ENCODE assay signal across 36 mouse cellular contexts in the genomic region with DNA sequence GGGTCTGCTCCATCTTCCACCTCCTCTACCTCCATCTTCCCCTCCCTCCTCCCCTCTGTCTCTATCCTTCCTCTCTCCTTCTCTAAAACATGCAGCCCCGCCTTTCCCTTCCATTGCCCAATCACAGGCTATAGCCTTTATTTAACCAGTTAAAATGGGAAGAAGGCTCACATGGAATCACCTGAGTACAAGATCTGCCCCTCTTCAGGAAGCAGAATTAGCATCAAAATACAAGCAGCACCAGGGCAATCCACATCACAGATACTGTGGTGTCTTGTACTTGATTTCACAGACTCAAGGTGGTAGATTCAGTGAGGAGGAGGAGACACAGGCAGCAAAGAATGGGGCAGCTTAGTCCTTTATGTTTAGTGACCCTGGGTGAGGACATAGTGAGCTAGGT. TPM values are rescaled to one million over a fixed set of nuclear protein-coding genes. Genes with fewer than 3 reads are reported as not detected.
"Had no signal": no experiment of that assay in that cellular context is flagged by ENCODE, and none has a peak within 500 bp of the region (broad histone marks: within the 10 kb centered on the region; RNA-seq: fewer than 3 reads in every experiment).

No protein-coding gene starts in this region.

- H3K36me3 ChIP-seq: heart, embryonic 13.5 days; heart, embryonic 15.5 days; hindbrain, embryonic 13.5 days; hindbrain, embryonic 15.5 days; limb, embryonic 13.5 days; limb, embryonic 15.5 days; liver, embryonic 12.5 days had no signal

- DNase-seq: gastrocnemius, adult 2 months; gastrocnemius, postnatal 10 days; gastrocnemius, postnatal 36 days; heart, adult 11 months; heart, adult 2 months; heart, postnatal 14 days; heart, postnatal 36 days; kidney, adult 11 months; kidney, adult 8-10 months; kidney, postnatal 10 days; kidney, postnatal 25 days; kidney, postnatal 4 days; left cerebral cortex, postnatal 4 days had no signal

- H3K4me3 ChIP-seq: gastrocnemius, adult 2 months; heart, adult 2 months; heart, embryonic 13.5 days; heart, embryonic 15.5 days; hindbrain, embryonic 13.5 days; hindbrain, embryonic 15.5 days; layer of hippocampus, adult 2 months; left cerebral cortex, adult 2 months; limb, embryonic 13.5 days; limb, embryonic 15.5 days; liver, embryonic 12.5 days had no signal

- H3K27me3 ChIP-seq: heart, embryonic 13.5 days; heart, embryonic 15.5 days; hindbrain, embryonic 13.5 days; hindbrain, embryonic 15.5 days; limb, embryonic 13.5 days; limb, embryonic 15.5 days; liver, embryonic 12.5 days had no signal

- H3K4me1 ChIP-seq: heart, embryonic 13.5 days; heart, embryonic 15.5 days; hindbrain, embryonic 13.5 days; hindbrain, embryonic 15.5 days; limb, embryonic 13.5 days; limb, embryonic 15.5 days; liver, embryonic 12.5 days had no signal

- ATAC-seq: hindbrain, postnatal 0 days; intestine, embryonic 16.5 days; liver, embryonic 12.5 days had no signal

- H3K9me3 ChIP-seq: heart, embryonic 13.5 days; heart, embryonic 15.5 days; hindbrain, embryonic 13.5 days; hindbrain, embryonic 15.5 days; limb, embryonic 13.5 days; limb, embryonic 15.5 days; liver, embryonic 12.5 days had no signal

RNA-seq across cellular contexts. Expression of a gene that starts 34.2 kb away (rescaled TPM):
- total RNA-seq: heart, adult 2 months; heart, postnatal 14 days; heart, postnatal 36 days; hematopoietic stem cell, adult 5-6 weeks; hindbrain, postnatal 0 days; layer of hippocampus, adult 2 months; layer of hippocampus, postnatal 10 days; layer of hippocampus, postnatal 25 days; left cerebral cortex, adult 2 months; left cerebral cortex, postnatal 14 days; left cerebral cortex, postnatal 4 days had no signal
- polyA plus RNA-seq: gonadal fat pad, adult 2 months; heart, adult 2 months; heart, embryonic 11.5 days; heart, postnatal 0 days; hindbrain, embryonic 11.5 days; hindbrain, embryonic 13.5 days; hindbrain, postnatal 0 days; intestine, embryonic 14.5 days; intestine, embryonic 16.5 days; kidney, embryonic 14.5 days; liver, adult 2 months; liver, embryonic 12.5 days; liver, embryonic 14.5 days had no signal

RNA-seq across cellular contexts. Expression of a gene that starts 42.8 kb away (rescaled TPM):
- total RNA-seq: heart, adult 2 months; heart, postnatal 14 days; heart, postnatal 36 days; hematopoietic stem cell, adult 5-6 weeks; hindbrain, postnatal 0 days; layer of hippocampus, adult 2 months; layer of hippocampus, postnatal 10 days; layer of hippocampus, postnatal 25 days; left cerebral cortex, adult 2 months; left cerebral cortex, postnatal 14 days; left cerebral cortex, postnatal 4 days; liver, adult 2 months had no signal
- polyA plus RNA-seq: gonadal fat pad, adult 2 months; heart, adult 2 months; heart, embryonic 15.5 days; heart, postnatal 0 days; hindbrain, embryonic 15.5 days; hindbrain, postnatal 0 days; intestine, embryonic 14.5 days; kidney, embryonic 14.5 days; liver, adult 2 months had no signal
